Mouse (Mus musculus): ENCODE data around the gene Gm2564.
"Not testable (repeated sequence)": the region's sequence is repeated elsewhere in the genome, so short reads cannot be mapped to it uniquely, and the experiment has no call there.

The Gm2564 gene

GRCm38 (mm10) chr4:42629419-42629818, at the start of gene Gm2564:
Gene Gm2564, plus strand, starts transcription at chr4:42629719.
- DNase-seq, result not testable (repeated sequence)

DNA sequence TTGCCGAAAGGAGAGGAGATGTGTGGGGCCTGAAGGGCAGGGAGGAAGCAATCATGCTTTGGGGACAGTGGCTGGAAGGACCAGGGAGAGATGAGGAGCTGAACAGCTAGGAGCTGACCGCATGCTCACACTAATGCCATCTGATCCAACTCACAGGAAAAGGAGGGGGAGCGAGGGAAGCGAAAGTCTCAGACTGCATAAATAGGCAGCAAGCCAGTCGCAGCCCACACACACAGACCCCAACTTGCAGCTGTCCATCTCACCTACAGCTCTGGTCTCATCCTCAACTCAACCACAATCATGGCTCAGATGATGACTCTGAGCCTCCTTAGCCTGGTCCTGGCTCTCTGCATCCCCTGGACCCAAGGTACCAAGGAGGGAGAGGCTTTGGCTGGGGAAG, 17.6 kb upstream of the Gm2564 start, which contains the start of gene Gm10591:
Gm10591 (plus strand) TSS at position 301 of the 400 bp plus-strand sequence.
- DNase-seq, result not testable (repeated sequence)

DNA sequence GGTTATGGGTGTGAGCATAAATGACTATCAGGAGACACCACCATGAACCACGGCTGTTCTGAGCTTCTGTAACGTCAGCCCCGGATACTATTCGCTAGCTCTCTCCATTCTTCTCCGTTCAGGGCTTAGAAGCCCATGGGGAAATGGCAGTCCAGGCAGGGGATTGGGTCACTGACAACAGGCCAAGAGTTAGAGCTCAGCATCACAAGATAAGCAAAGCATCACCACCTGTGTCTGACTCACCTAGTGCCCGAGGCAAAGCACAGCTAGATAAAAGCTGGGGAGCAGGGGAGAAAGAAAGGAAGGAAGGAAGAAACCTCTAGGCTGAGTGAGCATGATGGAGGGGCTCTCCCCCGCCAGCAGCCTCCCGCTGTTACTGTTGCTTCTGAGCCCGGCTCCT, 25.4 kb downstream of the Gm2564 start, which contains the start of gene Ccl27b:
Ccl27b (plus strand) TSS at position 301 of the 400 bp plus-strand sequence.
- DNase-seq, result not testable (repeated sequence)

DNA sequence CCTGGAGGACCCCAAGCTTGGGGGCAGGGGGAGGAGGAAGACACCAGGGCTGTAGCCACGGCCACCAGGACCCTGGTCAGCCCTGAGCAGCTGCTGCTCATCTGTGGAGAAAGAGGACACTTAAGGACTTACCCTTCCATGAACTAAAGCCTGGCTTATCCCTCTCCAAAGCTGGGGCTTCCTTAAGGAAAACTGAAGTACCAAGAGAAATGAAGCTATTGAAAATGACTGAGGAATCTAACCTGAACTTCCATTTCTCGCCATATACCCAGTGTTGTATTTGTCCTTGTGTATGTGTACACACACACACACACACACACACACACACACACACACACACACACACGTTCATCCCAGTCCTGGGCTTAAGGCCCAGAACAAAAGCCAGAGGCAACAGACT, 32.3 kb downstream of the Gm2564 start, which contains the start of gene Il11ra2:
Il11ra2 (minus strand) TSS at position 101 of the 400 bp plus-strand sequence.
- DNase-seq, result not testable (repeated sequence)

- not testable (repeated sequence) for DNase-seq
Observed at GRCm38 (mm10) chr4:42675415-42675814, 45.9 kb downstream of the Gm2564 start.

GRCm38 (mm10) chr4:42679365-42679764, 49.8 kb downstream of the Gm2564 start:
- not testable (repeated sequence) for DNase-seq

- DNase-seq, result not testable (repeated sequence)
Observed at GRCm38 (mm10) chr4:42680374-42681356, 51.1 kb downstream of the Gm2564 start.

All from kidney, postnatal 25 days (tissue).